Mouse (Mus musculus): ENCODE measurements around the gene D430042O09Rik.

Gene D430042O09Rik

GRCm38 (mm10) chr7:125871404-125872201 lies 163.9 kb downstream of the D430042O09Rik start:
- DNase-seq (ENCODE audit: extremely low read depth, low read depth), result no peak

DNA sequence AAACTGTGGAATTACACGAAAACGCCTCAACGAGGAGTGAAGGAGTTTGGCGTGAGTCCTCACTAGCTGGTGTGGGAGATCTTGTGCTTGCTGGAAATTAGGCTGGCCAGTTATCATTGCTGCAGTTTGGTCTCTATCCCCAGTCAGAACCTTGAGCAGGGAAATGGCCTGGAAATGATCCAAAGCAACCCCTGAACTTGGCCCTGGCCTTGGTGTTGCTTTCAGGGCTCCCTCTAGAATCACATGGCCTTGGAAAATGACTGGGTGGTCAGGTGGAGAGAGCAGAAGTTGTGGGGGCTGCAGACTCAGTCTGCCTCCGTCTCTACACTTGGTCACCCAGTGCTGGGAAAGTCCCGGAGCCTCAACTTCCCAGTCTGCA lies 164.5 kb downstream of the D430042O09Rik start:
- no peak for DNase-seq (ENCODE audit: extremely low read depth, low read depth)

GRCm38 (mm10) chr7:125872874-125873273 lies 165.2 kb downstream of the D430042O09Rik start:
- DNase-seq (ENCODE audit: extremely low read depth, low read depth), result no peak

GRCm38 (mm10) chr7:125873971-125874495 lies 166.3 kb downstream of the D430042O09Rik start:
- DNase-seq (ENCODE audit: extremely low read depth, low read depth), result no peak

- DNase-seq (ENCODE audit: extremely low read depth, low read depth), result no peak
These were observed 170.4 kb downstream of the D430042O09Rik start for GRCm38 (mm10) chr7:125878040-125878439.

GRCm38 (mm10) chr7:125883232-125883631 lies 175.5 kb downstream of the D430042O09Rik start:
- no peak for DNase-seq (ENCODE audit: extremely low read depth, low read depth)

- DNase-seq (ENCODE audit: extremely low read depth, low read depth), result no peak
These were observed 178.5 kb downstream of the D430042O09Rik start for GRCm38 (mm10) chr7:125886116-125886680.

GRCm38 (mm10) chr7:125887124-125887523 lies 179.4 kb downstream of the D430042O09Rik start:
- no peak for DNase-seq (ENCODE audit: extremely low read depth, low read depth)

DNA sequence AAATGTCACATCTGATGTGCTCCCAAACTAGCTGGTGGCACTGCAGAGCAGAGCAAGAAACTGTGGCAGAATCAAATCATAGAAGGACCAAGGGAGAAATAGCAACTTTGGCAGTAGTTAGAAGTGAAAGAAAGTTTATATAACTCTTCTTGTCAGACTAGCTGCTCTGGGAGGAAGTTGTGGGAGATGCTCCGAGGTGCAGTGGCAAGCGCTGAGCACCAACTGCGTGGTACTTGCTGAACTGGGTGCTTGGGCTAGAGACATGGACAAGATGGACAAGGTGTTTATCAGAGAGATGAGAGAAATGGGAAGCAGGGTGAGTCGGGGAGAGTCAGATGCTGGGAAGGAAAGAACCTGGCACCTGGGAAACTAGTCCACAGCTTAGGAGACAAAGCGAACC lies 180.1 kb downstream of the D430042O09Rik start:
- DNase-seq (ENCODE audit: extremely low read depth, low read depth), result no peak

GRCm38 (mm10) chr7:125888373-125888772 lies 180.7 kb downstream of the D430042O09Rik start:
- DNase-seq (ENCODE audit: extremely low read depth, low read depth), result no peak

- DNase-seq (ENCODE audit: extremely low read depth, low read depth), result no peak
These were observed 185.9 kb downstream of the D430042O09Rik start for GRCm38 (mm10) chr7:125893621-125894020.

DNA sequence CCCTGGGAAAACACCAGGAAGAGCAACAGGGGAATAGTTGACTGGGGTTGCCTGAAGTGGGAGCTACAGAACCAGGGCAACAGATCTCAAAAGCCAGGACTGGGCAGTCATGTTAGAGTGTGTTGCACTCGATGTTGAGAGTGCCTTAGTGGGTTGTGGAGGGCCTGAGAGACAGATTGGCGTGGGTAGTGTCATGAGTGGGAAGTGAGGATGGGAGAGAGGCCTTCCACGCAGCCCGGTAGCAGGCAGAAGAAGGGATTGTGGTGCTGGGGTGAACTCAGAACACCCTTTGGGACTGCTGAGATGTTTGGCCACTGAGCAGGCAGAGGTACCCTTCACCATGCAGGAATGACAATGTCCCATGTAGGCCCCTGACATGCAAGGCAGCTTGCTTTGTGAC lies 189.4 kb downstream of the D430042O09Rik start:
- no peak for DNase-seq (ENCODE audit: extremely low read depth, low read depth)

GRCm38 (mm10) chr7:125899036-125899435 lies 191.3 kb downstream of the D430042O09Rik start:
- no peak for DNase-seq (ENCODE audit: extremely low read depth, low read depth)

DNA sequence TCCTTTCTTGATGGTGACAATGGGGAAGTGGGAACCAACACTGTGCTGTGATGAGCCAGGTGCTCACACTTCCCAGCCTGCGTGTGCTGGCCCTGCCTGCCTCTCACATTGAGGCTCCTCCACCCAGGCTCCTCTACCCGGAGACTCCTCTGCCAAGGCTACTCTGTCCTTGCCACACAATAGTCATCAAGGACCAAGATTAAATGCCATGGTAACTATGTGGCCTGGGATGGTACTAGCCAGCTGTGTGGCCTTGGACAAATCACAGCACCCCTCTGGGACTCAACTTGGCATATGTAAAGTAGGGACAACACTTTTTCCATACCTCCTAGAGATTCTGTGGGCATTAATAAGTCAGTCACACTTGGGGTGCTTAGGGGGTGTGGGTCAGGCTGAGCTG lies 192.2 kb downstream of the D430042O09Rik start:
- DNase-seq (ENCODE audit: extremely low read depth, low read depth), result no peak

DNA sequence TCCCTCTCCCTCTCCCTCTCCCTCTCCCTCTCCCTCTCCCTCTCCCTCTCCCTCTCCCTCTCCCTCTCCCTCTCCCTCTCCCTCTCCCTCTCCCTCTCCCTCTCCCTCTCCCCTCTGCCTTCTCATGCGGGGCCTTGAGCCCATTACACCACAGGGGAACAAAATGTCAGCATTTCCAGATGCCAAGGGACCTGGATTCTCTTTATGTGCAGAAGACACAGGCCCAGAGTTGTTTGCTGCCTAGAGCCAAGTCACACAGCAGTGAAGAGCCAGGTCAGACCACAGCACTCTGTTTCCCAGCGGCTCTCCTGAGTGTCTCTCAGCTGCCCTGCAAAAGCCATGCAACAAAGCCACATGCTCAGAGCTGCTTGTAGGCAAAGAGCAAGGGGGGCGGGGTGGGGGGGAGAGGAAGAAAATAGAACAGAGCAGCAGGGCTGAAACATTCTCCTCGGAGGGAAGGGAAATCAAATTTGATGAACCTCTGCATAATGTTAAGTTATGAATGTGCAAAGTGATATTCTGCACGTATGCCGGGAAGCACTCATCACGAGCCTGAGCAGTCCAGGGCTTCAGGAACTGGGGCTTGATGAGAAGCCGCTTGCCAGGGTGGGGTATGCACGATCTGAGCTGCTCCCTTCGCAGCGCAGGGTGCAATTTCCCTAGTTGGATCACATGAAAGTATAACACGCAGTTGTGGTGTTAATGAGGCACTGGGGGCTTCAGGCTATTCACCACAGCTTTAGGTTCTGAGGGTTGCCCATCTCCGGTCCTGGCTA lies 192.9 kb downstream of the D430042O09Rik start:
- no peak for DNase-seq (ENCODE audit: extremely low read depth, low read depth)

DNA sequence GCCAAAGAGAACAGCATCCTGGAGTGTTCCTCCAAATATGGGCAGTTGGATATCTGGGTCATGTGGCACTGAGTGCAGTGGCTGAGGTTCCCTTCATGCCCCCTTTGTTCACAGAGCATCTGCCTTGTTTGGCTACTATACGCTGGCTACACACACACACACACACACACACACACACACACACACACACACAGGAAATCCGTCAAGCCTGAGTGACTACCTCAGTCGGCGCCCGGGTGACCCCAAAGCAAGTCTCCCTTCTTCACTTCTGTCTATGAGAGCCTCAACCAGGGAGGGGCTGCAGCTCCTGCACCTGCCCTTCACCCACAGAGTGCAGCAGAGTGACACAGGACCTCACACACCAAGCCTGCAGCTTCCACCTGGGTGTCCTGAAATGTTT lies 213.1 kb downstream of the D430042O09Rik start:
- DNase-seq (ENCODE audit: extremely low read depth, low read depth), result no peak

GRCm38 (mm10) chr7:125924044-125924443 lies 216.4 kb downstream of the D430042O09Rik start:
- DNase-seq (ENCODE audit: extremely low read depth, low read depth), result no peak

Measured in MEL-GATA-1-ER (cell line).